Mouse (Mus musculus): ENCODE results near the gene Dnmt3l.

DNA sequence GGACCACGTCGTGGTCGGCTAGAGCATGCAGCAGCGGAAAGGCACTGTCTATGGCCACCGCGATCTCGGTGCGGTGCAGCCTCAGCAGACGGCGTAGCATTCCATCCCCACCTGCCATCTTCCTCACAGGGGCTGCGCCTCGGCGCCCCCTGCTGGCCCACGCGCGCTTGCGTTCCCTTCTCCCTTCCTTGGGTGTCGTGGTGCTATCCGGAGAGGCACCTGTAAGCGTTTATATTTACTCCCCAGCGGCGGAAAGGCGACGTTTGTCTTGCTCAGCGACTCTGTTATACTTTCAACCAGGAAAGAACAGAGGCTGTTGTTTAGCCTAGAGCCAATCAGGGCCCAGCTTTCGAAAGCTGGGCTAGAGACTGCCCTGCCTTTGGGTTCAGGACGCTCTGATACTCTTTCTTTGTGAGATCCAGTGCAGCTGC is 1.7 kb downstream of the Dnmt3l start, which contains the start of gene Aire:
- no peak for TF ChIP-seq MAFK (IDR thresholded peaks at IDR 0.05; ENCODE audit: insufficient read depth, low read depth, low read length)
- no peak for TF ChIP-seq CHD2 (IDR thresholded peaks at IDR 0.05; ENCODE audit: low read depth, low read length)
- no peak for TF ChIP-seq ZNF384 (IDR thresholded peaks at IDR 0.05; ENCODE audit: low read depth, low read length)
- TF ChIP-seq ZC3H11A (IDR thresholded peaks at IDR 0.05; ENCODE audit: borderline replicate concordance, low read depth, low read length), result no peak
- TF ChIP-seq HCFC1 (IDR thresholded peaks at IDR 0.05; ENCODE audit: borderline replicate concordance, insufficient read depth, low read length), result no peak

All from ES-E14 (cell line).